Mouse (Mus musculus) neural tube, embryonic 11.5 days (tissue): ENCODE results near the gene Gm35315. TPM values are rescaled to one million over a fixed set of nuclear protein-coding genes. Genes with fewer than 3 reads are reported as not detected.
"Not testable (repeated sequence)": the region's sequence is repeated elsewhere in the genome, so short reads cannot be mapped to it uniquely, and the experiment has no call there.

Experiments
- ATAC-seq: fragments of 200-750 bp; cut with Nextera tagmentation; 2 replicates; pipeline ENCODE4 v1.8.0; 2017; ENCODE audit warnings: moderate number of reproducible peaks, mild to moderate bottlenecking, moderate TSS enrichment, moderate library complexity; ENCODE audit not compliant: insufficient read depth, low FRiP score, low TSS enrichment
- DNase-seq: peaks from one replicate; pipeline ENCODE4 v3.0.0-alpha.2; 2015; ENCODE audit warnings: low spot score
- H3K27ac ChIP-seq: fragments of 300-500 bp; sonication (generic); 2 replicates; pipeline ENCODE4 v1.5.1; 2014; ENCODE audit warnings: low read depth, mild to moderate bottlenecking, low read length
- H3K27me3 ChIP-seq: fragments of 300-500 bp; sonication (generic); 2 replicates; pipeline ENCODE4 v1.6.1; 2014; ENCODE audit warnings: mild to moderate bottlenecking, low read length, mixed read lengths; ENCODE audit not compliant: control insufficient read depth, insufficient read depth
- H3K36me3 ChIP-seq: fragments of 300-500 bp; sonication (generic); 2 replicates; pipeline ENCODE4 v1.6.1; 2014; ENCODE audit warnings: mild to moderate bottlenecking, low read length, moderate library complexity, mixed read lengths; ENCODE audit not compliant: control insufficient read depth, insufficient read depth
- H3K4me1 ChIP-seq: fragments of 300-500 bp; sonication (generic); 2 replicates; pipeline ENCODE4 v1.6.1; 2014; ENCODE audit warnings: low read length, mixed read lengths; ENCODE audit not compliant: control insufficient read depth, insufficient read depth
- H3K4me2 ChIP-seq: fragments of 300-500 bp; sonication (generic); 2 replicates; pipeline ENCODE4 v1.6.1; 2014; ENCODE audit warnings: low read depth, mild to moderate bottlenecking, moderate library complexity
- H3K4me3 ChIP-seq: fragments of 300-500 bp; sonication (generic); 2 replicates; pipeline ENCODE4 v1.5.1; 2014; ENCODE audit warnings: low read depth, low read length
- H3K9ac ChIP-seq: fragments of 300-500 bp; sonication (generic); 2 replicates; pipeline ENCODE4 v1.6.1; 2014; ENCODE audit warnings: mild to moderate bottlenecking, low read length
- H3K9me3 ChIP-seq: fragments of 300-500 bp; sonication (generic); 2 replicates; pipeline ENCODE4 v1.6.1; 2016; ENCODE audit warnings: low read length; ENCODE audit not compliant: control insufficient read depth
- WGBS: fragments of 180-500 bp; shearing (Covaris S2); extraction: QIAGEN DNeasy Blood & Tissue Kit; methylation state at CpG from one replicate; pipeline ENCODE4 v1.1.7; 2014; 5-methylcytosine and 5-hydroxymethylcytosine counted together
- polyA plus RNA-seq: library from polyadenylated mRNA; unstranded; fragments of >200 nt; fragmentation: Nextera tagmentation; extraction: Ambion mirVana; gene quantifications from 2 replicates; pipeline ENCODE4 v1.2.1, GENCODE M21; 2014

Gene Gm35315
- polyA plus RNA-seq, 1 experiment from 2014 or later = 0.82 TPM

GRCm38 (mm10) chr5:110122380-110122779 is 28.2 kb upstream of the Gm35315 start:
- 84% methylated on average over 3 of the region's 3 CpGs for WGBS
- not testable (repeated sequence) for H3K27ac ChIP-seq, DNase-seq, H3K9me3 ChIP-seq, H3K4me2 ChIP-seq, ATAC-seq, H3K27me3 ChIP-seq, H3K36me3 ChIP-seq, H3K4me3 ChIP-seq, H3K4me1 ChIP-seq, H3K9ac ChIP-seq

GRCm38 (mm10) chr5:110109991-110110441 is 15.8 kb upstream of the Gm35315 start, which contains the start of gene Zfp605:
Zfp605 (plus strand) TSS chr5:110110092.
- H3K4me3 ChIP-seq = peak within 1 kb of the TSS; percentile 53
- no peaks in the 10 kb centered on the region for H3K27me3 ChIP-seq
- peaks cover 7% of the 10 kb centered on the region for H3K36me3 ChIP-seq
- no peaks in the 10 kb centered on the region for H3K4me1 ChIP-seq
- peak; percentile 58 for ATAC-seq
- H3K9me3 ChIP-seq = no peaks in the 10 kb centered on the region
- DNase-seq = peak; percentile 87
- peak within 1 kb of the TSS; percentile 71 for H3K27ac ChIP-seq
- H3K4me2 ChIP-seq = peak within 1 kb of the TSS; percentile 46
- WGBS = under 1% methylated on average over 12 of the region's 12 CpGs
- peak within 1 kb of the TSS; percentile 64 for H3K9ac ChIP-seq

- ATAC-seq (no peak), DNase-seq (no peak)
- H3K27ac ChIP-seq = peak overlapping the region; percentile 91; the same call in 1 of the 2 replicates
- WGBS = 0% methylated on average over 7 of the region's 7 CpGs
- H3K4me3 ChIP-seq = peak overlapping the region; percentile 82
- H3K9ac ChIP-seq = peak overlapping the region; percentile 80; the same call in 1 of the 2 replicates
- H3K4me2 ChIP-seq = peak overlapping the region; percentile 88
- H3K9me3 ChIP-seq = no peaks in the 10 kb centered on the region
- H3K36me3 ChIP-seq = peaks cover 22% of the 10 kb centered on the region
- H3K4me1 ChIP-seq = no peaks in the 10 kb centered on the region
- no peaks in the 10 kb centered on the region for H3K27me3 ChIP-seq
These were observed 14.0 kb upstream of the Gm35315 start for GRCm38 (mm10) chr5:110108305-110108628.

GRCm38 (mm10) chr5:110107581-110108304 is 13.5 kb upstream of the Gm35315 start, which contains the start of gene Gtpbp6:
Gtpbp6 (minus strand) TSS chr5:110108197.
- ATAC-seq = peak; percentile 84
- H3K9me3 ChIP-seq = no peaks in the 10 kb centered on the region
- WGBS = under 1% methylated on average over 71 of the region's 71 CpGs

GRCm38 (mm10) chr5:110106901-110107564 is 12.8 kb upstream of the Gm35315 start:
- H3K4me2 ChIP-seq = peak overlapping the region; percentile 88
- H3K4me1 ChIP-seq = no peaks in the 10 kb centered on the region
- H3K4me3 ChIP-seq = peak overlapping the region; percentile 82
- peak overlapping the region; percentile 91 for H3K27ac ChIP-seq
- peaks cover 22% of the 10 kb centered on the region for H3K36me3 ChIP-seq
- DNase-seq = no peak
- WGBS = 13% methylated on average over 41 of the region's 41 CpGs
- peak overlapping the region; percentile 80 for H3K9ac ChIP-seq
- no peaks in the 10 kb centered on the region for H3K9me3 ChIP-seq
- peak; percentile 24 for ATAC-seq
- H3K27me3 ChIP-seq = no peaks in the 10 kb centered on the region

More at GRCm38 (mm10) chr5:110107581-110108304, 13.5 kb upstream of the Gm35315 start, which contains the start of gene Gtpbp6:
- no peaks in the 10 kb centered on the region for H3K4me1 ChIP-seq
- peaks cover 22% of the 10 kb centered on the region for H3K36me3 ChIP-seq
- peak within 1 kb of the TSS; percentile 80 for H3K9ac ChIP-seq
- no peaks in the 10 kb centered on the region for H3K27me3 ChIP-seq
- peak within 1 kb of the TSS; percentile 88 for H3K4me2 ChIP-seq
- H3K4me3 ChIP-seq = peak within 1 kb of the TSS; percentile 82
- H3K27ac ChIP-seq = peak within 1 kb of the TSS; percentile 91
- DNase-seq = peak; percentile 95

- peak overlapping the region; percentile 80 for H3K9ac ChIP-seq
- DNase-seq = no peak
These were observed 12.1 kb upstream of the Gm35315 start for GRCm38 (mm10) chr5:110106140-110106871.

GRCm38 (mm10) chr5:110104616-110105380 is 10.6 kb upstream of the Gm35315 start:
- ATAC-seq (no peak), DNase-seq (no peak)
- 96% methylated on average over 36 of the region's 36 CpGs for WGBS
- Histone ChIP-seq H3K4me3 (no peak overlapping the region), H3K9me3 (no peaks in the 10 kb centered on the region), H3K27ac (no peak overlapping the region), H3K9ac (no peak overlapping the region), H3K36me3 (peaks cover 22% of the 10 kb centered on the region), H3K4me1 (peaks cover 12% of the 10 kb centered on the region; the same call in 1 of the 2 replicates), H3K4me2 (no peak overlapping the region), H3K27me3 (no peaks in the 10 kb centered on the region)

More at GRCm38 (mm10) chr5:110106140-110106871, 12.1 kb upstream of the Gm35315 start:
- WGBS = 95% methylated on average over 26 of the region's 26 CpGs
- Histone ChIP-seq H3K4me1 (peaks cover 5% of the 10 kb centered on the region; the same call in 1 of the 2 replicates), H3K27me3 (no peaks in the 10 kb centered on the region), H3K4me3 (peak overlapping the region; percentile 82), H3K9me3 (no peaks in the 10 kb centered on the region), H3K27ac (no peak overlapping the region), H3K36me3 (peaks cover 22% of the 10 kb centered on the region), H3K4me2 (peak overlapping the region; percentile 88)
- ATAC-seq = no peak
